Mouse (Mus musculus) cerebellum, postnatal 10 days (tissue): ENCODE data around the gene Tbc1d2.

Source experiments
- DNase-seq, 2 experiments: peaks; one replicate each; pipeline ENCODE4 v3.0.0; 2021; ENCODE audit warnings: mixed read lengths in 2 of 2

The Tbc1d2 gene

DNA sequence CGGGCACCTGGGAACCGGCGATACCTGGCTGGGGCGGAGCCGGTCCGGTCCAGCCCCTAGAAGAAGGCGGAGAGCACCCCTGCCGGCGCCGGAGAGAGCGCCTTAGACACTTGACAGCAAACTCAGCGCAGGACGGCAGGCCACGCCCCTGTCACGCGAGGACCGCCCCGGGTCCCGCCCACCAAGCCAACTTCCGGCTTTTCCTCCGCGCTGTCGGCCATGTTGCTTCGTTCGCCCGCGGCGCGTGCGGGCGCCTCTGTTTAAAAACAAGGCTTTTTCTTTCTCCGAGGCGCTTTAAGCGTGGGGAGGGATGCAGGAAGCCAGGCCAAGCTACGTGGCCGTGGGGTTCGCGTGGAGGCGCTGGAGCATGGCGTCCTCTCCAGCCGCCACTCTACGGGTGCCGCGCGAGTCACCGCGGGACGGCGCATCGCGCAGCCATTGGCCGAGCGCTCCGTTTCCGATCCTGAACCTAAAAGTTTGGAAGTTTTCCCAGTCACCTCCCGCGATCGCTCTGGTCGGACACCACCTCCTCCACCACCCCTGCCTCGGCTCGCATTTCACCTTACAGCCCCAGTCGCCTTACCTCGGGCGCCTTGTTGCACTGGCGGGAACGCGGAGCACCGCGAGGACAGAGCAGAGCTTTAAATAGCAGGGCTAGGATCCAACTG is at the start of gene Tbc1d2:
TSS of gene Tbc1d2 (minus strand) at position 124 of the 668 bp plus-strand sequence.
- peak; percentile 97 for DNase-seq

DNA sequence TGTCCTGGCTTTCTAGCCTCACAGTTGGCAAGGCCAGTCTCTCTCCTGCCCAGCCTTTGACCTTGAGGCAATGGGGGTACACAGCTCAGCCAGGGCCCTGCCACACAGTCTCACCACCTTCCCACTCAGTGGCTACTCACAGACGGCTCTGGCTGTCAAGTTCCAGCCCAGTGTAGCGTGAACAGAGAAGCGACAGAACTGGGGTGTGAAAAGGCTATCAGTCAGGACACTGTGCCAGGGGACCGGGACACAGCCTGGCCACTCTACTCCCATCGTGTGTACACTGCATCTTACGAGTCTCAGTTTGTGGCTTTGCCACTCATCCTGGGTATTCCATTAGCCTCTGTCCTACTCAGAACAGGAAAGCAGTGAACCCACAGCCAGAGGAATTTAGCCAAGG is 46.5 kb upstream of the Tbc1d2 start:
- peak; percentile 58 to 67 for DNase-seq

DNA sequence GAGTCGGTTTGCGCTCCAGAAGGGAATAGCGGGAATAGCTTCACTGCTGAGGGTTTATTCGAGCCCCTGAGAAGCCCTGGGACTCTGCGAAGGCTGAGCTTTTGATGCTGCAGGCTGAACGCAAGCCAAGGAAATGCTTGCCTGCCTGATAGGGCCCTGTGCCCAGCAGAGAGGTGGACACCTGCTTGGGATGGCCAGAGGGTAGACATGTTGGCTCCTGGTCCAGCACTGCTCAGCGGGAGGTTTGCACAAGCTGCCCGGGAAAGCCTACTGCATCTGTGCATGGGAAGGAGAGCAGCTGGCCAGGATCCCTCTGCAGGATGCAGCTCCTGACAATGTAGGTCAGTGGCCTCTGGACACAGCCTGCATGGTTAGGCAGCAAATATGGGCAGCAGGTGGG is 40.6 kb upstream of the Tbc1d2 start:
- DNase-seq, result peak; percentile 89 to 93

DNA sequence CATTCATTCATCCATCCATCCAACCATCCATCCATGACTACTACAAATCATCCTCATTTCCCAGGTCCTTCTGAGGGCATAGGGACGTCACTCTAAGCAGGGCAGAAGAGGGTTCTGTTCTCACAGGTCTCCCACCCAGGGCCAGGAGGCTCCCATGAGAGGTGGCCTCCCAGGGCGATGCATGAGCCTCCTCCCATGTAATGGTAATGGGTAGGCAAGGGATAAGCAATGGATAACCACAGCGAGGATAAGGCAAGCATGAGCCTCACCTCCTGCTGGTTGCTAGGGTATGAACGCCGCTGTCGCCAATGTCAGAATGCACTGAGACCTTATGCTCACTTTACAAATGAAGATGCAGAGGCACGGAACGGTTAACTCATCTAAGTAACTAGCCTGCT is 40.0 kb upstream of the Tbc1d2 start:
- DNase-seq, result peak; percentile 48 to 50

DNA sequence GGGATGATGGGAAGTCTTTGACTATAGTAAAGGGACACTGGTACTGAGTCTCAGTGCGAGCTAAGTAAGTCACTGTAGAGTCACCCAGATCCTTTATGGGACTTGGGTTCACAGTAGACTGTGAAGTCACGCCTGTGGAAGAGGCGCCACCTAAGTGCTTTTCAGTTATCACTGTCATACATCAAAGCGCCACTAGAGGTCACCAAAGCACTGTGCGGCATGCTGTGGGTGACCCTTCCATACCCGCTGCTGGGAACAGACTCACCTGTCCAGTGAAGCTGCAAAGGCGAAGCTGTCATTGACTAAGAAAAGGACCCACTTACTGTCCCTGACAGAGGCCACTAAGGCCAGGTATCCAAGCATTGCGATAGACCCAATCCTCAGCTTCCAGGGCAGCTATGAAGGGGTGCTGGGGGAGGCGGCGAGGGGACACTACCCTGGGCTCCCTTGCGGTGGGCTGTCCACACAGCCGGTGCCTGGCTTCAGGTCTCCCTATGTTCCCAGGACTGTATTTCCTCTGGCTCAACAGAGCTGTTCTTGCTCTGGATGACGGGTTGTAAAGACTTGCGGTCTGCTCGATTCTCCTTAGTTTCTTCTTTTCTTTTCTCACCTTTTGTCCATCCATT is 39.5 kb upstream of the Tbc1d2 start:
- DNase-seq, result peak; percentile 92 to 93

DNA sequence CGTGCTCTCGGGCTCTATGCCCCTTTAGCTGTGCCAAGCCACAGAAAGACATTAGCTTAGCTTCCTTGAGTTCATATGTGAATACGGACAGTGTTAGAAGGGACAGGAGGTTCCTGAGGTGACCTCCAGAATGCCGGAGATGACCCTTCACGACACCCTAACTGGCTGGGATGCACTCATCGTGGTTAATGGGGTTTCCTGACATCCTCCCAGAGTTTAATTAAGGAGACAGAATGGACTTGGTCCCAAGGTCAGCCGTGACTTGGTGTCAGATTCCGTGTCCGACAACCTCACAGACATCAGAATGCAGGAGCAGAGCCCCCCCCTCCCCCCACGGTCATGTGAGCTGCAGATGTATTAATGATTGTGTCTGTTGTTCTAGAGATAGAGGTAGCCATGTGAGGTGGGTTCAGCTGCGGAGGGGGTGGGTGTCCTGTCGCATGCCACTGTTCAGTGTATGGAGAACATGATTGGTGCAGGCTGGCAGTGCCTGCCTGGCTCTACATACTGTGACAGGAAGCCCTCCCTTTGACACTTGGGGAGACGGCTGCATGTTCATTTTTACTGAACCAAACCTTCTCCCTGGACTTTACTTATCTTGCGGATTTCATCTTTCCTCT is 38.3 kb upstream of the Tbc1d2 start:
- DNase-seq, result no peak

DNA sequence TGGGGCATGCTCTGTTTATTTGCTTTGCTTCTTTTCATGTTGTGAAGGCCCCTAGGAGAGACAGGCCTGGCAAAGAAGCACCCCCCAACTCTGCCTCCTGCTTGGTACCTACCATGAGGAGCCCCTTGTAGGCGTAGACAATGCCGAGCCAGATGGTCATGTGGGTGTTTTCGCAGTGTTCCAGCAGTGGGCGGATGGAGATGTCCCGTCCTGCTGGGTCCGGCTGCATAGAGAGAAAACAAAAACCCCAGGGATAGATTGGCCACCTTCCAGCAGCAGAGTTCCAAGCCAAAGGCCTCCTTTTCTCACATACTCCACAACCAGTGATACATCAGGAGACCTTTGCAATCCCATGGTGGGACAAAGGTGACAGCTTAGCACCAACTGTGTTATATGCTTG is 34.2 kb upstream of the Tbc1d2 start:
- peak; percentile 66 to 69 for DNase-seq

DNA sequence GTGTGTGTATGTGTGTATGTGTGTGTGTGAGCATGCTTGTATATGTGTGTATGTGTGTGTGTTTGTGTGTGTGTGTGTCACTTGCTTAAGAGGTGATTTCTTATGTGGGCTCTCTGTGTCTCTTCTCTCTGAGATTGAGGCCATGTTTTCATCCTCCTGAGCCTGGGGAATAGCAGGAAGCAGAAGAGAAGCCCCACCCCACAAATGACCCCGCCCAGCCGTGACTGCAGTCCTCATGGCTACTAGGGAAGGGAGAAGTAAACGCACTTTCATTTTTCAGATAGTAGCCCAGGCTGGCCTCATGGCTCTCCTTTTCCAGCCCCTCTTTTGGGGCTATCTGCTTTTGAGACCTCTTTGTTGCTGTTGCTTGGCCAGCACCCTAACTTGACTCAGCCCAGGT is 26.6 kb upstream of the Tbc1d2 start:
- DNase-seq, result no peak

DNA sequence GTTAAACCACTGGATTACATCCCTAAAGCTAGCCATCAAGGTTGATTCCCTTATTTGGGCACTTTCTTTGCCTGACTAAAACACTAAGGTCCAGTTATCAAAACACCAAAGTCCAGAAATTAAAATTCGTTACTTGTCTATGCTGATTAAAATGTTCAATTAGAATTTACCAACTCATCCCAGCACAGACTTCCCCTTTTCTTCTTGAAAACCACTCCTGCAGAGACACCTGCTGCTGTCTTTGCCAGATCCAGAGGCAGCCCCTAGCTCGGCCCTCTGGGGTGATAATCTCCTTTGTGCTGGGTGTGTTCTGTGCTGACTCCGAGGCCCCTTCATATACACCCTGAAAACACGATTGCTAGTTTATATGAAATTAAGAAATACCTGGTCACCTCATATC is 26.0 kb upstream of the Tbc1d2 start:
- no peak for DNase-seq

DNA sequence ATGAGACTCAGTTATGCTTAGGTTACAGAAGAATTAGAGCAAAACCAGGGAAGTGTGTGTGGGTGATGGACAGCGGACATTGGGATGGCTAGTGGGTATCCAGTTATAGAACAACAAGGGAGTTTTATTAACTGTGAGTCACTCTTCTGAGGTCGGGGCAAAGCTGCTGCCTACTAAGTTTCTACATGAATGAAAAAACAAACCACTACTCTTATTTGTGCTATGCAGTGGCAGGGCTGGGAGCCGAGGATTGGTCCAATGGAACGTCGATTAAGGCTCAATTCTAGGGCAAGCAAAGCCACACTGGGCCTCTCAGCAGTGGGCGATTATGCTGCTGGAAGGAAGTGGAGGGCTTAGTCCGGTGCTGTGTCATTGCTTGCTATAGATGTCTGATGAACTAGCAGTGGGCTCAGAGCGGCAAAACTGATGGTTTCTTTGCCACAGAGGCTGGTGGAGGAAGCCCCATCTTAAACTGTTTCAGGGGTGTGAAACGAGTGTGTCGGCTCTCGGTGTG is 25.3 kb upstream of the Tbc1d2 start:
- no peak for DNase-seq

DNA sequence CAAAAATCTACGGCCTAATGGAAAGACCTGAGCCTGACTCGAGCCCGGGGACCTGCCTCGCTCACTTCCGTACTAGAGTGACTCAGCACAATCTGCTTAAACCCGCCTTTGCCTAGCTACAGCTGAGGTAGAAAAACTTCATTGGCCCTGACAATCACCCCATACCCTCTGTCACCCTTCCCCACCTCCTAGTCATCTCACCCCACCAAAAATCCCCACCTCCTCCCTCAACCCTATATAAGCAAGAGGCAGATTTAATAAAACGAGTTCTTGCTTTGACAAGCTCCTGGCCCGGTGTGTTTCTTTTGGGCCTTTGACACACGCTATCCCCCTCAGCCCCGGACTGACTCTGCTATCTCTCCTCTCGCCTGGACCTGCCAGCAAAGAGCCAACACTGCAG is 18.6 kb upstream of the Tbc1d2 start:
- DNase-seq, result no peak

DNA sequence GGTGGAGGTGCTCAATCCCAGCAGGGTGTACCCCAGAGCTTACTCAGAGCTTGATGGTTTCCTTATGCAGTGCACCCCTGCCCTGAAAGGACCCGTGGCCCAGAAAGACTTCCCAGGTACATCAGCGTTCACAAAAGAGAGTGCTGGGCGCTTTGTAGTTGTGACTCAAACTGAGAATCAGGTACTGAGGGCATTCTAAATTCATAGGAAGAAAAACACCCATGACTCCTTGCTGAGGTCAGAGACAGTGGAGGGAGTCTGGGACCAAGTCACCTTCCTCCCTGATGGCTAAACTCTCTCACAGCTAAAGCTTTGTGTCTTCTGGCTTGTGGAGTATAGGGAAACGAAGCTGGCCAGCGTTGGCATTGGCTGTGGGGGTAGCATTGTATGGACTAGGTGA is 16.4 kb upstream of the Tbc1d2 start:
- DNase-seq, result no peak

DNA sequence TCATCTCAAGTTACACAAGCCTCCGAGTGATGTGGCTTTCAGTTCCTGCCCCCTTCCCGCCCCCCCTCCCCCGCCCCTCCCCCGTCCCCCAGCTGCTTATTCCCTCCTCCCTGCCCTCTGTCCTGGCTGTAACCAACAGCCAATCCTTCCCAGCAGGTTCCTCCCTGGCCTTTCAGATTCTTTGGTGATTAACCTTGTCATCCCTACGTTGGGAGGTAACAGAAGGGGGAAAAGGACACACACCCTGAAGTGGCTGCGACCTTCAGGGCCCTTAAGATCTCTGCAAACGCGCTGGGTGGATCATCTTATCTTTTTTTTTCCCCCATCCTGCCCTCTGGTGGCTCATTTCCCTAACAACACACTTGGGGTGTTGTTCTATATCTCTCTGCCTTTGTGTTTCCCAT is 15.4 kb upstream of the Tbc1d2 start:
- peak; percentile 51 to 68 for DNase-seq

DNA sequence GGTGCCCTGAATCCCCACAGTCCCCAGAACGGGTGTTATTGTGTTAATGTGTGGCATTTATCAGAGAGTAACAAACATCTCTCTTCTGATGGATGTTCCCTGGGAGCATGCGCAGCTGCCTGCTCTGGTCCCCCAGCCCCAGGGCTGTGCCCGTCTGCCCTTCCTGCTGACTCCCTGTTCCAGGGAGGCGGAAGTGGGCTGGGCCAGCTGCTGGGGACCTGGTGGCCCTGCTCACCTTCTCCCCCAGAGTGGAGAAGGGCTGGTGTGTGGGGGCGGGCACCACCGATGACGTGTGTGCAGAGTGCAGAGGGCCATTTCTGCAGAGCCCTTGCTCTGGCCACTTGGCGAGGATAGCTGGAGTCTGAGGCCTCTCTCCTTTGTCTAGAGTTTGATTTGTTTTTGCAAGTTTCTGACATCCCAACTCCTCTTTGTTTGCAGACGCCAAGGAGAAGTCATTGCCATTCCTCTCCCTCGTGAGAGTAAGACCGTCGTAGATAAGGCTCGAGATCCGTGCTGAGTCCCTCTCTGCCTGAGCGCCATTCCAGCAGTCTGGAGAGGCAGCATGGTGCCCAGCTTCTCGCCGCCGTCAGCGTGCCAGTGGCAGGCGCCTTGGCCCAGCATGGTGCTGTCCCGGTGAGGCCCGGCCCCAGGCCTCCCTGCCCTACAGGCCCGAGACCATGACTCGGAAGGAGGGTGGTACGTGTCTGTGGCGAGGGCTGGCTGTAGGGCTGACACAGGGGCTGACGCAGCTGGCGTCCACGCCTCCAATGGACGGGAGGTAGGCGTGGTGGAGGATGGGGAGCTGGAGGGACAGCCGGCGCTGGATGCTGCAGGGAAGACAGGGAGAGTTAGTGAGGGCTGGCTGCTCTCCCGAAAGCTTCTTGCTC is 14.4 kb upstream of the Tbc1d2 start:
- DNase-seq, result peak; percentile 48 to 68

DNA sequence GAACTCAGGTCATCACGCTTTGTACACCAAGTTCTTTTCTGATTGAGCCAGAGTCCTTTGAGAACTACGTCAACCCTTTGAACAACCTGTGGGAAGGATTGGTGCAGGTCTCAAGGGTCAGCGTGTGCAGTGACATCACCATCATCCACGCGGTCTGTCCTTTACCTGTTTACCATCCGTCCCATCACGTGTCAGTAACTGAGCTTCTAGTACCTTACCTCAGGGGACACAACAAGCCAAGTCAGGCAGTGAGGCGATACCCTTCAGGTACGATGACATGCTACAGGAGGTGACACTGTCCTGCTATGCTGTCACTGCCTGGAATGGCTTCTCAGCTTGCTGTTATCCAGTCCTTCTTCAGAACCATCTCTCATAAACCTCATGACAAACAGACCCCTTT is 11.4 kb upstream of the Tbc1d2 start:
- DNase-seq, result no peak

DNA sequence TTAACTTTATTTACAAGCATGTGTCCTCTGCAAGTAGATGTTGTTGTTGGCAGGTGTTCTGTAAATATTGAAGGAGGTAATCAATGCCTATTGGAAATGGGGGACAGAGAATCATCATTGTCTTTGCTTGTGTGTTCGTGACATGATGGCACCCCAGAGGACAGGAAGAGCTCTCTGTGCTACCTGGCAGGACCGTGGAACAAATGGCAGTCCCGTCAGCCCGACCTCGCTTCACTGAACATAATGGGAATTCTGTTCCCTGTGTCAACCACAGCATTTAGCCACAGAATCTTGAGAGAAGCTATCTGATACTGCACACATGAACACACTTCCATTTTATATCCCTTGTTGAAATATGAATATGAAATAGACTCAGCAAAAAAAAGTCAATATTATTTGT is 8.9 kb upstream of the Tbc1d2 start:
- peak; percentile 53 to 55 for DNase-seq

DNA sequence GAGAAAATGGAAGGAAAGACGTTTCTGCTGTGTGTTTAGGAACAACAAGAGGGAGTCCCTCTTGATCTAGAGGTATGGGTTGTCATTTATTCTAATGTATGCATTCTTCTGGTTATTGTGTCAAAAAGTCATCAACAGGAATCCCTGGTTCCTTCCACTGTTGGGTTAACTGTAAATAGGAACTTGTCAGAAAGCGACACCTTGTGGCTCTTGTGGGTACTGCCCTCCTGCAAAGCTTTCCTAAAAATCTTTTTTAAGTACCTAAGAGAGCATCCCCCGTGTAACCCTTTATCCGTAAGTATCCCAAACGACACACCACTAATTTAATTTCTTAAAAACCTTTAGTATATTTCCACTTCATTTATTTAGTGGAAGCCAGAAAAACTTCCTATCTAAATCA is 7.1 kb upstream of the Tbc1d2 start:
- peak; percentile 89 to 94 for DNase-seq

DNA sequence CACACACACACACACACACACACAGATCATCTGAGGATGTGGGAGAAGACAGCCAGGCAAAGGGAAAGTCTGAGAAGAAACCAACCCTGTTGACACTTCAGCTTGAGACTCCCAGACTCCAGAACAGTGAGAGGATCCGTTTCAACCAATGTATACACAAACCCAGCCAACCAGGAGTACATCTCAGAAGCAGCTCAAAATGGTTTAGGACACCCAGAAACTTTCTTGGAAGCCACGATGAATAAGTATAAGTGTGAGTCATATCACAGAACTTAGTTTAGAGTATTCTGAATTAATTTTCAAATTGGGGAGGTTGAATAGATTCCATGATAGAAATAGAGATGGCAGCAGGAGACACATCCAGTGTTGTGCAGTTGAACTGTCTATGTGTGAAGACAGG is 5.9 kb upstream of the Tbc1d2 start:
- no peak for DNase-seq

DNA sequence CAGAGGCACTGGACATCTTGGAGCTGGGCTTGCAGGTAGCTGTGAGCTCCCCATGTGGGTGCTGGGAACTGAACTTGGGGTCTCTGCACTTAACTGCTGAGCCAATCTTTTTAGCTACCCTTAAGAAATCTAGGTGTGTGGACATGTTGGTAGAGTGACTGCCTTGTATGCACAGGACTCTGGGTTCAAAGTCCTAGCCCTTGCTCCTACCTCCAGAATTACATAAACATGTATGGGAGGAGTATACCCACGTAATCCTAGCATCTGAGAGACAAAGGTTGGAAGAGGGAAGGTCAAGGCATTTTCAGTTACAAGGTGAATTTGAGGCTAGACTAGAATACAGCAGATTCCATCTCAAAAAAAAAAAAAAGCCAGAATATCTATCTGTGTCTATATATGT is 5.3 kb upstream of the Tbc1d2 start:
- no peak for DNase-seq

DNA sequence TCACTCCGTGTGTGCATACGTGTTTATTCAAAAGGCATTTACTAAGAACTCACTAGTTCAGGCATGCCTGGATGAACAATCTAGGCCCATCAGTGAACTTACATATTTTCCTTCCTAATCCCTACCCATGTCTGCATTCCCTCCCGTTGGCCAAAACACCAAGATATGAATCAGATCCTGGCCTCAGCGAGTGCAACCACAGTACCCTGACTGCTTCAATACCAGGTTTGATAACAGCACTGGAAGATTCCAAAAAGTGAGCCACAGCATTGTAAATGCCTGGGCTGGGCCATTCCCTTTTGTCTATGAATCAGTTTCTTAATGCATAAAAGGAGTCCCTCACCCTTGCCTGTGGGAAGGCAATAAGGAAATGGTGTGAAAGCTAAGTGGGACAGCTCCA is 848 bp downstream of the Tbc1d2 start:
- DNase-seq, result no peak

DNA sequence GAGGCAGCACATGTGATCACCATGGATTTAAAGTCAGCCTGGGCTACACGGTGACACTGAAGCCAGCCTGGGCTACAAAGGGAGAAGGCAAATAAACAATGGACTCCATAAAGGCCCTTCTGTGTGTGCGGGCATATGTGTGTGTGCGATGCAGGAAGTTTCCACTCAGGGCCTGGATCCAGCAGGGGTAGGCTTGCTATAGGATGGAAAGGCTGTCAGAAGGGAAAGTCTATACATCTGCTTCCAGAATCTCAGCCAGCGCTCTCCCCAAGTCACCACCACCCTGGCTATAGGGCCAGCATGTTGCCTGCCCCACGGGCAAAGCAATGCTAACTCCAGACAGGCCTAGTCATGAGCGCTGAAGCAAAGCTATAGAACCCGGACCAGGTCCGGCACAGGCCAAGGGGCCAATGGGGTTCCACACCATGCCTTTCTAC is 6.3 kb downstream of the Tbc1d2 start:
- DNase-seq, result no peak

DNA sequence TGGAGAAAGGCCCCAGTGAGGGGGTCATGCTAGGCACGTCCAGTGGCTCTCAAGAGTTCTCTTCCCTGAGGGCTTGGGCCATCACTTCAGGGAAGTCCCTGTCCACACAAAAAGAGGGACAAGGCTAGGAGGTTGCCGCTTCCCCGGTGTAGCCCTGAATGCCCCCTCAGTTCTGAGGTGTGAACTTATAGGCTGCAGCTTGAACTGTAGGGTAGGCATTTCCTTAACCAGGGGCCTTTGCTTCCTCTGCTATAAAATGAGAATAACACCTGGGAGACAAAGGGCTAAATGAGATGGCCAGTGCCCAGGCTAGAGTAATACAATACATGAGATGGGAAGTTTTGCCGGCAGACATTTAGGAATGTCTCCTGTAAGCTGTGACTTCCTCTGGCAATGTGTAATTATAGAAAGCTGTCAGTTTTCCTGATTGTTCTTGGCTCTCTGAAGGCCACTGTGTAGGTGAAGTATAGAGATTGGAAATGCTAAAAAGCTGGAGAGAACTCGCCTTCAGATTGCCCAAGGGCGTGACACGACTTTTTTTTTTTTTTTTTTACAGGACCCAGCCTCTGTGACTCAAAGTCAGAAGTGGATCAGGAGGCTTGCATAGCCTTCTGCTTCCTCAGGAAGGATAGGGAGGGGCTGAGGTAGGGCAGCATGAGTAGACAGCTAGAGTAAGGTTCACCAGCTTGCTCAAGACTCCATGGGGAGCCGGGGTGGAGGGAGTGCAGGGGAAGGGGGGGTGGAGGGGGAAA is 6.9 kb downstream of the Tbc1d2 start:
- DNase-seq, result no peak
